ENCODE assay signal across 20 mouse cellular contexts in genomic region chr5:128111664-128112063, GRCm38 (mm10).
DNase-seq lines count a peak whose midpoint lies in the region; ATAC-seq and TF ChIP-seq lines count a peak whose summit lies in the region.
"Had no signal": no experiment of that assay in that cellular context is flagged by ENCODE, and none has a peak within 500 bp of the region (broad histone marks: within the 10 kb centered on the region; RNA-seq: fewer than 3 reads in every experiment).

No protein-coding gene starts in this region.

- peak; percentile 50 for TF ChIP-seq CTCF in liver, embryonic 14.5 days (IDR thresholded peaks at IDR 0.05; ENCODE audit: low read depth)
- peak; percentile 92; the same call in 1 of the 2 replicates for TF ChIP-seq CTCF in testis, adult 2 months (IDR thresholded peaks at IDR 0.05; ENCODE audit: control insufficient read depth, insufficient read depth, insufficient replicate concordance, low read depth, low read length)

- H3K9ac ChIP-seq in liver, embryonic 14.5 days (replicated peaks) = no peak overlapping the region
- H3K9ac ChIP-seq in liver, embryonic 11.5 days (ENCODE audit: low read depth, low read length) = no peak overlapping the region
- H3K9ac ChIP-seq: hindbrain, embryonic 12.5 days; limb, embryonic 12.5 days; lung, embryonic 15.5 days; midbrain, embryonic 15.5 days; stomach, embryonic 15.5 days had no signal

- TF ChIP-seq POLR2A in testis, adult 2 months (IDR thresholded peaks at IDR 0.05; ENCODE audit: control insufficient read depth, low read depth, low read length) = no peak

- peak; percentile 8 for DNase-seq in heart, adult 11 months
- DNase-seq in heart, postnatal 36 days = no peak
- DNase-seq in liver, embryonic 14.5 days (ENCODE audit: low read depth in 3 of 3, low spot score in 3 of 3) = no peak
- no peak for DNase-seq in liver, embryonic 11.5 days (ENCODE audit: low spot score)
- peak; percentile 27 for DNase-seq in ES-CJ7 (ENCODE audit: low read depth, low spot score)
- DNase-seq: cerebellum, postnatal 14 days; heart, adult 18-20 months; right cerebral cortex, adult 18-20 months; thymus, postnatal 36 days had no signal

- no peaks in the 10 kb centered on the region for H3K27me3 ChIP-seq in liver, embryonic 14.5 days (ENCODE audit: control insufficient read depth, insufficient read depth, low read length)
- no peaks in the 10 kb centered on the region for H3K27me3 ChIP-seq in liver, embryonic 11.5 days (replicated peaks; ENCODE audit: control insufficient read depth, insufficient read depth, low read length)
- H3K27me3 ChIP-seq in testis, adult 2 months (ENCODE audit: control insufficient read depth, insufficient read depth, low read length) = no peaks in the 10 kb centered on the region
- H3K27me3 ChIP-seq: CH12.LX; hindbrain, embryonic 12.5 days; limb, embryonic 12.5 days; lung, embryonic 15.5 days; megakaryocyte, embryonic 14.5 days; midbrain, embryonic 15.5 days; stomach, embryonic 15.5 days had no signal

- no peaks in the 10 kb centered on the region; the same call in 1 of the 2 replicates for H3K9me3 ChIP-seq in liver, embryonic 14.5 days (ENCODE audit: control insufficient read depth, low read length)
- H3K9me3 ChIP-seq in liver, embryonic 11.5 days (ENCODE audit: control insufficient read depth, low read length) = no peaks in the 10 kb centered on the region; the same call in 1 of the 2 replicates
- H3K9me3 ChIP-seq: embryonic facial prominence, embryonic 10.5 days; lung, embryonic 15.5 days; midbrain, embryonic 15.5 days; stomach, embryonic 15.5 days had no signal

- no peak for ATAC-seq in liver, embryonic 14.5 days (ENCODE audit: insufficient read depth)
- no peak for ATAC-seq in liver, embryonic 11.5 days (replicated peaks; ENCODE audit: low FRiP score)
- ATAC-seq in monocyte, adult 5-6 weeks (replicated peaks; ENCODE audit: insufficient number of reproducible peaks, low FRiP score, low TSS enrichment, poor library complexity, severe bottlenecking) = no peak
- ATAC-seq: midbrain, embryonic 15.5 days had no signal

- no peaks in the 10 kb centered on the region for H3K36me3 ChIP-seq in liver, embryonic 14.5 days (replicated peaks; ENCODE audit: control insufficient read depth, insufficient read depth, low read depth)
- no peaks in the 10 kb centered on the region for H3K36me3 ChIP-seq in liver, embryonic 11.5 days (ENCODE audit: control insufficient read depth, insufficient read depth, low read length)
- no peaks in the 10 kb centered on the region for H3K36me3 ChIP-seq in testis, adult 2 months (ENCODE audit: control insufficient read depth, insufficient read depth, low read length)
- H3K36me3 ChIP-seq: embryonic facial prominence, embryonic 10.5 days; hindbrain, embryonic 12.5 days; limb, embryonic 12.5 days; lung, embryonic 15.5 days; midbrain, embryonic 15.5 days; stomach, embryonic 15.5 days had no signal

- H3K27ac ChIP-seq in liver, embryonic 14.5 days = no peak overlapping the region
- no peak overlapping the region for H3K27ac ChIP-seq in liver, embryonic 11.5 days (ENCODE audit: low read depth, low read length)
- H3K27ac ChIP-seq in testis, adult 2 months (ENCODE audit: control insufficient read depth, insufficient read depth, low read depth, low read length) = no peak overlapping the region
- H3K27ac ChIP-seq: embryonic facial prominence, embryonic 10.5 days; hindbrain, embryonic 12.5 days; limb, embryonic 12.5 days; lung, embryonic 15.5 days; midbrain, embryonic 15.5 days; stomach, embryonic 15.5 days had no signal

- no peak overlapping the region for H3K4me2 ChIP-seq in liver, embryonic 14.5 days (ENCODE audit: low read depth)
- H3K4me2 ChIP-seq in liver, embryonic 11.5 days = no peak overlapping the region
- H3K4me2 ChIP-seq: hindbrain, embryonic 12.5 days; limb, embryonic 12.5 days; lung, embryonic 15.5 days; midbrain, embryonic 15.5 days; stomach, embryonic 15.5 days had no signal

- intact Hi-C loops in heart, postnatal 36 days (cut with DNase I) = no loop called here

- no peaks in the 10 kb centered on the region for H3K4me1 ChIP-seq in liver, embryonic 14.5 days (replicated peaks; ENCODE audit: control insufficient read depth in 2 of 2, insufficient read depth in 2 of 2, low read length in 1 of 2)
- no peaks in the 10 kb centered on the region for H3K4me1 ChIP-seq in liver, embryonic 11.5 days (replicated peaks; ENCODE audit: control insufficient read depth, insufficient read depth, low read length)
- no peaks in the 10 kb centered on the region for H3K4me1 ChIP-seq in testis, adult 2 months (ENCODE audit: control insufficient read depth, insufficient read depth, low read length)
- H3K4me1 ChIP-seq: embryonic facial prominence, embryonic 10.5 days; hindbrain, embryonic 12.5 days; limb, embryonic 12.5 days; lung, embryonic 15.5 days; megakaryocyte, embryonic 14.5 days; midbrain, embryonic 15.5 days; stomach, embryonic 15.5 days had no signal

- TF ChIP-seq EP300 in liver, embryonic 14.5 days (IDR thresholded peaks at IDR 0.05; ENCODE audit: low read depth) = no peak

- WGBS in liver, embryonic 14.5 days (ENCODE audit: insufficient replicate concordance) = 46% methylated on average over 5 of the region's 5 CpGs
- 72% methylated on average over 5 of the region's 5 CpGs for WGBS in liver, embryonic 11.5 days

- no peak overlapping the region for H3K4me3 ChIP-seq in liver, embryonic 14.5 days (ENCODE audit: insufficient read depth in 1 of 2, low read depth in 2 of 2, low read length in 2 of 2)
- no peak overlapping the region for H3K4me3 ChIP-seq in liver, embryonic 11.5 days (ENCODE audit: low read depth, low read length)
- H3K4me3 ChIP-seq in testis, adult 2 months (ENCODE audit: control insufficient read depth, low read depth, low read length) = no peak overlapping the region
- H3K4me3 ChIP-seq: embryonic facial prominence, embryonic 10.5 days; erythroblast, embryonic 14.5 days; hindbrain, embryonic 12.5 days; limb, embryonic 12.5 days; lung, embryonic 15.5 days; megakaryocyte, embryonic 14.5 days; midbrain, embryonic 15.5 days; stomach, embryonic 15.5 days had no signal

Comparison
In these comparisons a context has a peak if more than half of its experiments do, and no peak if none do; other contexts are left out.
1. DNase-seq: peak in heart, adult 11 months (single experiment) and ES-CJ7 (single experiment); none in heart, postnatal 36 days (0 of 2), liver, embryonic 14.5 days (0 of 3) and liver, embryonic 11.5 days (single experiment).